Mouse (Mus musculus): ENCODE measurements at regions not wholly inside any gene's neighbourhood (a gene's known extent, or its start where the extent isn't known, plus 50 kb on each side); places are given as distances from the start of the nearest gene placed in this dataset.

DNA sequence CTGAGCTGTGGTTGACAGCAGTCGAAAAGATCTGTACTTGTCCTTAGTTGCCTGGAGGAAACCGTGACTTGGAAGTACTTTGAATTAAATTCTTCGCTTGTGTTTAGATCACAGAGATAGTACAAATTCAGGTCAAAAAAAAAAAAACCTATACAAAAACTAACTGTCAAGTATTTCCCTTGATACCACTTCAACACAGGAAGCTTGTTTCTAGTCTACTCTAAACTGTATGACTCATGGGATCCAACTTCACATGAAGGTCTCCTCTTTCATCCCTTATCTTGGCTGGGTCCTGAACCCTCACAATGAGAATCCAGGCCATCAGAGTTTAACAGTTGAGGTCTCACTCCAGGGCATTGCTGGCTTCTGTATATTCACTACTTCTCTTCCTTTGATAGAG is 54.8 kb downstream of the Tmem30b start:
- in situ Hi-C loops (cut with MseI, MboI) = no loop called here

DNA sequence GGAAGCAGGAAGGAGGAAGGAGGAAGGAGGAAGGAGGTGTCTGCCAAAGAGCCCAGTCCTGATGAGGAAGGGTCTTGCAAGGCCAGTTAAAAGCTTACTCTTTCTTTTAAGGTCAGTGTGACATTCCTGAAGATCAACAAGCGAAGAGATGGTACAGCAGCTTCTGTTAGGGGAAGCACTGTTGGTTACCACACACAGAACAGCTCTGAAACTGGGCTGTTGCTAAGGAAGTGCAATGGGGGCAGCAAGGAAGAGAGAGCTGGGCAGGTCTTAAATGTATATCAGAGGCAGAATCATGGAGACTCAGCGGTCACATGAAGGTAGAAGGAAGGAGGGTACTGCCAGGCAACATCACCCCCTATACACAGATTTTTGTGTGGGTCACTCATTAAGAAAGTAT is 63.3 kb downstream of the Tmem30b start:
- in situ Hi-C loops (cut with MseI, MboI) = no loop called here

DNA sequence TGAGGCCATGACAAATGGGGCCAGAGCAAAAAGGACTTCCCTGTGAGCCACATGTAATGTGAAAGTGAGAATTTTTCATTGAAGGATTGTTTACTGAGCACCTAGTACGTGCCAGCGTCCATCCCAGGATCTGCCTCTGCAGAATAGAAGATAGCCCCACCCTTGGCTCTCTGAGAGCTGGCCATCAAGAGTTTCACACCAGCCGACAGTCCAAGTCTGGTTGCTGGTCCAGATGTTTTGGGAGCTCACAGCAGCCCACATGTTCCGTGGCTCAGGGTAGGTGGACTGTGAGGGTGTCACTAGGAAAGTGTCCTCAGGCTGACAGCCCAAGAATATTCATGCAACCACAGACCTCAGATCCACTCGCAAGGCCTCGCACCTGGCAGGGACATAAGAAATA is 63.9 kb downstream of the Tmem30b start:
- in situ Hi-C loops (cut with MseI, MboI) = no loop called here

DNA sequence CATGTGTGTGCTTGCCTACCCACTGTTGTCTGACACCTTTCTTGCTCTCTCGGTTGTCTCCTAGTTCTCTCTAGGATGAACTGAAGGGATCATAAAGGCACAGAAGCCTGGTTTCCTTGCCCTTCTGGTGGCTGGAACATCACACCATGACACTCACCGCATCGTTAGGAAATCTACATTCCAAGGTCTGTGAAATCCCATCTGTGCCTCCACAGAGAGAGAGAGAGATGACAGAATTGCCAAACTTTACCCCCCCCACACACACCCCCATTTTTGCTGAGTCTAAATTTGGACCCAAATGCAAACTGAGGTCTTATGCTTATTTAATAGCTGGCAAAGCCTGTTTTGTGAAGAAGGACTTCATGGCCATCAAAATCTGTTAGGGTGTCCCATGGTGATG is 64.5 kb downstream of the Tmem30b start:
- in situ Hi-C loops (cut with MseI, MboI) = no loop called here

DNA sequence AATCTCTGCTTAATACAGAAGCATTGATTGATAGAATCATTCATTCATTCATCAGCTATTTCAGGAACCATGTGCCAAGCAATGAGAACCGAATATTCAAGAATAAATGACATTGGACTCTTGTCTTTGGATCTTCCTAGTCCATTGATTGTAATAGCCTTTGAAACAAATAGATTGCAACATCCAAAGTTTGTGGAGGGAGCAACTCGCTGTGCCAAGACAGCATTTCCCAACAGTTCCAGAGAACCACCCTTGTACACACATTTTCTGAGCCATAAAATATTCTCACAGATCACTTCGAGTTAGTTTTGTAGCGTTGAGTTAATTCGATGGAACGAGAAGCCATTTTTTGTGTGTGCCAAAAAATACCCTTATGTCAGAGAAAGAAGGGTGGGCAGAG is 65.0 kb downstream of the Tmem30b start:
- in situ Hi-C loops (cut with MseI, MboI) = no loop called here

DNA sequence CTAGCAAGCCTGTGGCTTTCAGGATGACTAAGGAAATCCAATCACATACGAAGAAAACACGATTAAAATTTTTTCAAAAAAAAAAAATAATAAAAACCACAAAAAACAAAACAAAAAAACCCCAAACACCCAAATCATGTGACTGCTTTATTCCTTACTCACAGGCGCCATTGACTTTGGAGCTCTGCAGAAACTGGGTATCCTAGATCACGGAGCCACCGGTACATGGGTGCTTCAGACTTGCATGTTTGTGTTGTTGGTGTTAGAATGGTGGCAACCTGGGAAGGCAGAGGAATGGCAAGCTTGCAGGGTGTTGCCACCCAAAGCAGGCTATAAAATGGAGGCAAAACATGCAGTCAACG is 65.6 kb downstream of the Tmem30b start:
- in situ Hi-C loops (cut with MseI, MboI) = no loop called here

DNA sequence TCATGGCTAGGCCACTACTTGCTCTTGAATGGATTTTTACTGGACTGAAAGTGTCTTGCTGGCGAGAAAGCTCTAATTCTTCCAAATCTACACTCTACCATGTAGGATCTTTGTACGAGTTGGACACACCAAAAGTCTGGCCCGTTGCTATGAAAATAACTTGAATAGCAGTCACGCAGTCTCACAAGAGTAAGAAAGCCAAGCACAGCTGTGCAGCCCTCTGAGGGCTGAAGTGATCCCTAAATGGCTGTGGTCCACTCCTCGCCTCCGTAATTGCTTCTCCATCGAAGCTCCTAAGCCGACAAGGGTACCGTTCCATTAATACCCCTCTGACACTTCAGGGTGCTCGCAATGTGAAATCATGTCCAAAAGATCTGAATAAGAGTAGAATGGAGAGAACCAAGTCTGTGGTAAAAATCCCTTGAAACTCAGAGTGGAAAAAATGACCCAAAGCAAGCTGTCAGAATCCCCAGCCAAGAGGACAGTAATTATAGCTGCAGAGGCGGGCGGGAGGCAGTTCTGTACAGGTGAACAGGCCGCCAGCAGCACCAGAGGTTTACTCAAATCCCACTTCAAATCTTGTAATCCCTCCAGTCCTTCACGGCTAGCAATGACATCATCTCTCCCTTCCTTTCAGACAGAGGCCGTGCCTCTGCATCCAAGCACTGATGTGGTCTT is 66.1 kb downstream of the Tmem30b start:
- in situ Hi-C loops (cut with MseI, MboI) = no loop called here

DNA sequence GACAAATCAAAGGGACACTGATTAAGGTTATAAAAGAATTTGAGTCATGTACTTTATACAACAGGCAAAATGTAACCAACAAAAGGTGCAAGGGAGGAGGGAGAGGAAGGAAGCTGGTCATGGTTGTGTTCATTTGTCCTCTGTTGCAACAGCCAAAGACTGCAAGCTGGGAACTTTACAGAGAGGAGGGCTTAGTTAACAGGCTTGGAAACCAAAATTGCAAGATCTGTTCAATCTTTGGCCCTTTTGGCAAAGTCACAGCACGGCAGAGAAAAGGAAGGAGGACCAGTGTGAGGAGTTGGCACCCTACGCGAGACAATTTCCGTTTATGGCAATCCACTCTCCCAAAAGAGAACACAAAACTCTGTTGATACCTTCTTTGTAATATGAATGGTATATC is 67.6 kb downstream of the Tmem30b start:
- in situ Hi-C loops (cut with MseI, MboI) = no loop called here

DNA sequence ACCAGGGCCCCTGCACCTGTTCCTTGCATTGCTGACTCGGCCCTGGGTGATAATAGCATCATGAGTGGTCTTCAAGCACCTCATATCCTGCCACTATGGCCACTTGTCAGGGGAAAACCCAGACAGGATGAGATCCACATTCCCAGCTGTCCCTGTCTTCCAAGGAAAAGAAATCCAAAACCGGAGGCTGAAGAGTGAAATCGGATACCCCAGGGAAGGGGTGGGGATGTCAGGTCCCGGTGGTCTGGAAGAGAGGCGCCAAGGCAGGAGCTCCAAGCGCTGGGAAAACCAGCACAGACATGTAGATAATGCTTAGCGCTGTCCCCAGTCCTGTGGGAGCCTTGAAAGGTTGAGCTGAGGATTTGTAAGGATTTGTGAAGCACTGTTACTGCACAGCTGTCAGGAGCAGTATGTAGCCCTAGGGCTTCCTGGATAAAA is 69.8 kb downstream of the Tmem30b start:
- in situ Hi-C loops (cut with MseI, MboI) = no loop called here

DNA sequence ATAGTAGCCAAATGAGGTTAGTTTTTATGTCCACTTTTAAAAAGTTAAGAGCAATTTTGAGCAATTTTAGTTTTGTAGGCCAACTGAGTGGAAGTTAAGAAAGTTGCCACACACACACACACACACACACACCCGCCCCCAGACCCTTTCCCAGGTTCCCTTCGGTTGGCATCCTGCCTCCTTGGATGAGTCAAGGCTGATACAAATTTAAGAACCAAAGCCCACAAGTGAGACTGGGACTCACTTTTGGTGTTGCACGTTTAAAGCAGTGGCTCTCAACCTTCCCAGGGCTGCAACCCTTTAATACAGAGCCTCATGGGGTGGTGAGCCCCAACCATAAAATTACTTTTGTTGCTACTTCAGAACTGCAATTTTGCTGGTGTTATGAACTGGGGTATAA is 70.4 kb downstream of the Tmem30b start:
- in situ Hi-C loops (cut with MseI, MboI) = no loop called here

DNA sequence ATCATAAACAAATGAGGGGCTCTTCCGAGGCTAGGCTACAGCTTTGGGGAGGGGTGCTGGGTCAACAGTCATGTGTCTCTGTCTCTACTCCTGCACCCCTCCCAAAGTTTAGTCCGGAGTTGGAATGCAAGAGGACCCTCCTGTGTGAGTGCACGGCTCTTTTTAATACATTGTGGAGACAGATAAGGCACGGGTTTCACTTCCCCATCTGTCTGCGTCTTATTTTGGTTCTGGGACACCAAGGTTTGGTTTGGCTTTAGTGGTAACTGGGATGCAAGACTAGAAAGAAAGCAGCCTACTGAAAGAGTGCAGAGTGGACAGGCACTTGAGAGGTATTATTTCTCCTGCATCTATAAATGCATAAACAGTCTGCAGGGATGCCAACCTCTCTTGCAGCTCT is 71.2 kb downstream of the Tmem30b start:
- in situ Hi-C loops (cut with MseI, MboI) = no loop called here

DNA sequence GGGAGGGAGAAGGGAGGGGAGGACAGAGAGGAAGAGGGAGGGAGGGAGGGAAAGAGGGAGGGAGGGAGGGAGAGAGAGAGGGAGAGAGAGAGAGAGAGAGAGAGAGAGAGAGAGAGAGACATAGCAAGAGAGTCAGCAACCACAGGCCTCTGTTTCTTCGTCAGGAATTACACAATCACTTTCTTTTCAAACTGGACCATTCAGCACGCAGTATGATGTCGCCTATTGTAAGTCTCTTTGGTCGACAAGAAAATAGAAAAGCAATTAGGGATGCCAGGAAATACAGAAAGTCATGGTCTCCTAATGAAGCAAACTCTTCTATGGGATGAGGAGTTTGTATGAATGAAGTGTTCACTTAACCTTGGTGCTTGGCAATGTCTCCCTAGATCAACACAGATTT is 73.1 kb downstream of the Tmem30b start:
- in situ Hi-C loops (cut with MseI, MboI) = no loop called here

DNA sequence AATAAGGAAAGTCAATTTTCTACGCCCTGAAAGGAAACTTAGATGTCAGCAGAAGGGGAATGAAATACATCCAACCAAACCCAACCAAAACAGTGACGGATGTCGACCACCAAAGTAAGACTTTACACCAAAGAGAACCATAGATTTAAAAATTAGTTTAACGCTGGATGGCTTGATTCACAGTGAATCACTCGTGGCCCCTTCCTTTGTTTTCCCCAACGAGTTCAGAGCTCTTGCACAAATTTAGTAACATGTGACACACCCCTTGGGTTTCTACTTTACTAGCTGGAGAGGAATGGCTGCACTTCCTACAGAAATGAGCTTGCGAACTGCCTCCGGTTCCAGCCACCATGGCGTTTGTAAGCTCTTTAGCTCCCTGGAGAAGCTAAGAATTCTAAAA is 74.2 kb downstream of the Tmem30b start:
- in situ Hi-C loops (cut with MseI, MboI) = no loop called here

DNA sequence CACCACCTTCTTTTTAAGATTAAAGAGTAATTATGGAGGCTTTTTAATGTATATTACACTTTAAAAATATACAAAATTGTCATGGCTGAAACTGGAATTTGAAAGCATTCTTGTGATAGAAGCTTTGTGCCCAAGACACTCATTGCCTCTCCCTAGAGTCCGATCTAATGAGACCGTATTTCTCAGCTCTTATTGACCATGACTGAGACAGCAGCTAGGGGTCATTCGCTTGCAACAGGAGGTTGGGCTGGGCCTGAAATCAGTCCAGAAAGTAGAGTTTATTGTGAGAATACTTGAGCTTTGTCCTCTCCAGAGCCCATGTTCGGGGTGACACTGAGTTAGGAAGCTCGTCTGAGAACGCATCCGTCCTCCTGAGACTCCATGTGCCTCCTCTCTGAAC is 79.7 kb downstream of the Tmem30b start:
- in situ Hi-C loops (cut with MseI, MboI) = no loop called here

DNA sequence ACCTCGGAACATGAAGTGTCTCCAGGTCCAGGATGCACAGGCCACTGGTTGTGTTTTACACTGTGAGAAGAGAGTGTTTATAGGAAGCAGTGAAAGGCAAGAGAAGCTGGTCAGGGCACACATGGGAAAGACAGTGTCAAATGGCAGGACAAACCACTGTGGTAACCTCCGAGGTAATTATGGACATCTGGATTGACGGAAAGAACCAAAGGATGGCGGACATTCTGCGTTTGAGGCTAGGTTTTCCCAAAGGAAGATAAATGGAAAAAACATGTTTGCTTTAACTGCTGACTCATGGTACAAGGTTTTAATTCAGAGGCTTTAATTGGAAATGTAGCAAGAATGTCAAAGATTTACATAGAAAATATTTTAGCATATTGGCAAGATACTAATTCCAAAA is 80.2 kb downstream of the Tmem30b start:
- in situ Hi-C loops (cut with MseI, MboI) = no loop called here

DNA sequence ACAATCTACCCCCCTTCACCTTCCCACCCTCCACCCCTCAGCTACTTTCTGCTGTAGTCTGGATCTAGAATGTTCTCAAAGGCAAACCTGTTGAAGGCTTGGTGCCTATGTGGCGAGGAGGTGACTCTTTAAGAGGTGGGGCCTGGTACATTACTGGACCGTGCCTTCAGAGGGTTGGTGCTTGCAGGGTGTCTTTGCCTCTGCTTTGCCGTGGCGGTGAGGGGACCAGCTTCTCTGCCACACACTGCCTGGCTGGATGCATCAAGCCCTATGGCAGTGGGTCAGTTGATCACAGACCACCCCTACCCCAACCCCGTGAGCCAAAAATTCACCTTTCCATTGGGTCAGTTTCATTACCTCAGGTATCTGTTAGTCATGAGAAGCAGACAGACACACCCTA is 81.9 kb downstream of the Tmem30b start:
- in situ Hi-C loops (cut with MseI, MboI) = no loop called here

DNA sequence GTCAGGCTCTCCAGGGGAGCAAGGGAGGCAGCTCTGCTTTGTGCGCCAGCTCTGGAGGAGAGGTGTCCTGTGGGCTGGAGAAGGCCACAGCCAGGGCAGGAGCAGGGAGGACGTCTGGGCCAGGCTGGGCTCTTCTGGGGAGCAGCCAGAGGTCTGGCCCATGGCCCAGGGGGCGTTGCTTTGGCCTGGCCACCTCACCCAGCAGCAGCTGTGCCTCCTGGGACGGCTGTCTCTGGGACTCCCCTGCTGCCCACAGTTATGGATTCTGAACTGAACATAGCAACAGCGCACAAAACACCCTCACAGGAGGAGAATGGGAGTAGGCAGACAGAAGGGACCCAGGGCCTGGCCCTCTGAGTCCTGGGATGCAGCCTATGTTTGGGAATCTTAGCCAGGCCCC is 84.1 kb downstream of the Tmem30b start:
- in situ Hi-C loops (cut with MseI, MboI) = no loop called here

DNA sequence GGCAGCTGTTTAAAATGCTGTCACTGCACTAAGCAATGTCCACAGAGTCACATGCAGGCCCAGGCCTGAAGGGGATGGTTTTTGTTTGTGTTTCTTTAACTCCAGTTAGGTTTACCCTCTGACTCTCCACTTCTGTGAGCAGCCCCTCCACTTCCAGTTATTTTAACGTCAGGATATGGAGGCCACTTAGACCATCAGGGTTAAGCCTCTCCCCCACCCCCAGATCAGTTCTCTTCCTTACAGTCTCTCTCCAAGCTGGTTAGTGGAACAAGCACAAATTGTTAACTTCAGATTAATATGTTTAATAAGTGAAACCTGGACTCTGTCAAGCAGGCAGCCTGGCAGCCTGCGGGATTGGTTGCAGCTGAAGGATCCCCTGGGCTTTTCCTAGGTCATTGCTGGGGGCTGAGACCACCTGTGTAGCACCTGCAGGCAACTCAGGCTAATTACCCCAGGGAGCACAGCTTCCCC is 85.9 kb downstream of the Tmem30b start:
- in situ Hi-C loops (cut with MseI, MboI) = no loop called here

DNA sequence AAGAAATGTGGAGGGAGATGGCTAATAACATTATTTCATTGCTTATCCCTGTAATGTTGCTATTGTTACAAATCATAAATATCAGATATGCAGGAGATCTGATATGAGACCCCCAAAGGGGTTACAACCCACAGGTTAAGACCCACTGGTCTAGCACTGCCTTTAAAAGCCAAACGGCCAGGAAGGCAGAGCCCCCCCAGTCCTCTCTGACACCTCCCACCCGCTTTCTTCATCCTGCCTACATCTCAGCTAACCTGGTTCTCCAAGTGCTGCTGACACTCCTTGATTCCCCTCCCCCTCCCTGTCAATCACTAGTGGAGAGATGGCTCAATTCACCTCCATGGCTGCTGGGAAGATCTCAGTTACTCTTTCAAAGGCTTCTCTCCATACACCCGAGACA is 94.9 kb downstream of the Tmem30b start:
- in situ Hi-C loops (cut with MseI, MboI) = loop anchor here in 1 of 2 experiments (10.0 kb wide), 1 partner anchor 436 kb away; no protein-coding TSS in a partner anchor

DNA sequence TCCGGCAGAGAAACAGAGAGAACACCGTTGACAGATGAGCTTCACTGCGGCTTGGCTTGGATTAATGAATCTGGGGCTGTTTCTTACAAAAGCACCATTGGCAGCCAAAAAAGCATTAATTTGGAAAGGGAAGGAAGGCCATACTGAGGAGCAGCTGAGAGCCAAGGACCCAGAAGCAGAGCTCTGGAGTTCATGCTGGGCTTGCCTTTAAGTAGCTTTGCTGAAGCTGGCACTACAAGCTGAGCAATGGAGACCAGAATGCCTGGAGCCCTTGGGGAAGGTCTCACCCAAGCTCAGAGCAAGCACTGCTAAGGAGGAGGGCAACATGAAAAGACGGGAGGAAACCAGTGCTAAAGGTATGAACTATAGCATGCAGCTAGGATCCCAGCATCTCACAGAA is 95.7 kb downstream of the Tmem30b start:
- in situ Hi-C loops (cut with MseI, MboI) = loop anchor here in 1 of 2 experiments (10.0 kb wide), 1 partner anchor 436 kb away; no protein-coding TSS in a partner anchor

DNA sequence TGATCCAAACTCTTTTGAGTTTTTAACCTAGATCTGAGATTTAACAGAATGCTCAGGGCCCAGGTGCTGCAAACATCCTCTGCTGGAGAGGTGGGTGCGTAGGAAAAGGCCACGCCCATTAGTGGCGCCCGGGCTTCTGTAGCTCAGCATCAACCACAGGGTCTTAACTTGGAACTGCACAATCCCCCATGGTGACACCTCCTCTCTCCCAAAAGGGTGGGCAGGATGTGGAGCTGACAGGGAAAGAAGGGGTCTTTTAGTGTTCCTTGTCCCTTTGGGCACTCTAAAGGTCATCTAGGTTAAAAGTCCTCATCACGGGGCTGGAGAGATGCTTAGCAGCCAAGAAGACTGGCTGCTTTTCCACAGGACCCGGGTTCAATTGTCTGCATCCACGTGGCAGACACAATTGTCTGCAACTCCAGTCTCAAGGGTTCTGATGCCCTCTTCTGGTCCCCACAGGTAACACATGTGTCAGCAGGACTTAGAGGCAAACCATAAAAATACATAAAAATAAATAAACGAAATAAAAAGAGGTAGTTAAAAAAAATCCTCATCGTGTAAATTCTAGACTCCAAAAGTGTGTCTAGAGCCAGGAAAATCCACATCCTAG is 96.2 kb downstream of the Tmem30b start:
- in situ Hi-C loops (cut with MseI, MboI) = loop anchor here in 1 of 2 experiments (10.0 kb wide), 1 partner anchor 435 kb away; no protein-coding TSS in a partner anchor

DNA sequence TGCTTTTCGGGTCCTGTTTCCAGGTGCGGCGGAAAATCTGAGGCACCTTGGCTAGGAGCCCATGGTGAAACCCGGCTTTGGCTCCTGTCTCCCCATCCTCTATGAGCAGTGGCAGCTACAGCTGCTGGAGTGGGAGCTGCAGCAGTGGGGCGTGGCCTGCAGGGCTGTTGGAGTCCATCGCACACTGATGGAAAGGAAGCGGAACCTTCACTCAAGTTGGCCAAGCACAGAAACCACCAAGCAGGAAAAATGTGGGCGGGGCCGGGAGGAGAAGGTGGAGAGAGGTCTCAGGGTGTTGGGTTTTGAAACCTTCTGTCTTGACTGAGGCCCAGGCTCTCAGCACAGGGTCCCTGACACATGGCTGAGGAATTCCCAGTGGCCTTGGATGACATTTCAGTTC is 97.1 kb downstream of the Tmem30b start:
- in situ Hi-C loops (cut with MseI, MboI) = no loop called here

DNA sequence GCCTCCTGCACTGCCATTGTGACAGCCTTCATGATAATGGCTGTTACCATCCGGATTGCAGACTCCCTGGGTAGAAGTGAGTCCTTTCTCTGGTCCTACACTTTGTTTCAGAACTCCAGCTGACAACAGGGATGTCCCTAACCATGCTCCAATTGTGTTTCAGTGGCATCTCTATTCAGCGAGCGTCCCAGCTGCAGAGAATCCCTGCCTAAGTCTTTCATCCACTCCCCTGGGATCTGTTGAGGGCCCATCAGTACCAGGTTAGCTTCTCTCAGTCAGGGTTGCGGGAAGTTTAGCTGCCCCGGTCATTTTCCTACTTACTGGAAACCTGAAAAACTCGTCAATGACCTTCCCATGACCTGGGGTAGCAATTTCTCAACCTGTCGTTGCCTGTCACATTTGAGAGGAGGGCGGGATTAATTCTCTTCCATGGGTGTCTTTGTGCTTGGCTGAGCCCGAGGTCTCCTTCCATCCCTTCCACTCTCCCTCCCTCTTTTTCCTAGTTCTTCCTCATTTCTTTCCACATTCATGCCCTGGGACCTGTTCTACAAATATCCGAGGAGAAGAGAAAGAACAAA is 97.7 kb downstream of the Tmem30b start:
- in situ Hi-C loops (cut with MseI, MboI) = no loop called here
